Mouse (Mus musculus): ENCODE data around the gene Trim61.
"Not testable (repeated sequence)": the region's sequence is repeated elsewhere in the genome, so short reads cannot be mapped to it uniquely, and the experiment has no call there.

The Trim61 gene

GRCm38 (mm10) chr8:65018423-65018822 lies at the start of gene Trim61, which contains the start of gene Trim60:
TSS of gene Trim61 (minus strand) at chr8:65018523.
TSS of gene Trim60 (minus strand) at chr8:65018584.
- no peak for DNase-seq

GRCm38 (mm10) chr8:65067694-65068472 lies 49.6 kb upstream of the Trim61 start:
- no peak for DNase-seq

- DNase-seq, result no peak
Observed at GRCm38 (mm10) chr8:65067031-65067430, 48.7 kb upstream of the Trim61 start.

GRCm38 (mm10) chr8:65065622-65066021 lies 47.3 kb upstream of the Trim61 start:
- no peak for DNase-seq

GRCm38 (mm10) chr8:65064071-65064470 lies 45.7 kb upstream of the Trim61 start:
- DNase-seq, result no peak

GRCm38 (mm10) chr8:65062195-65062594 lies 43.9 kb upstream of the Trim61 start:
- DNase-seq, result no peak

- no peak for DNase-seq
Observed at GRCm38 (mm10) chr8:65056722-65057121, 38.4 kb upstream of the Trim61 start.

- DNase-seq, result no peak
Observed at GRCm38 (mm10) chr8:65053968-65054367, 35.6 kb upstream of the Trim61 start.

GRCm38 (mm10) chr8:65053554-65053953 lies 35.2 kb upstream of the Trim61 start:
- no peak for DNase-seq

GRCm38 (mm10) chr8:65047801-65048200 lies 29.5 kb upstream of the Trim61 start:
- DNase-seq, result no peak

GRCm38 (mm10) chr8:65047193-65047592 lies 28.9 kb upstream of the Trim61 start:
- no peak for DNase-seq

- peak; percentile 14 to 25 for DNase-seq
Observed at GRCm38 (mm10) chr8:65046565-65046964, 28.2 kb upstream of the Trim61 start.

- peak; percentile 21 to 42 for DNase-seq
Observed at GRCm38 (mm10) chr8:65037117-65037533, 18.8 kb upstream of the Trim61 start, which contains the start of gene Apela. TSS of gene Apela (minus strand) at chr8:65037336.

GRCm38 (mm10) chr8:65034136-65034535 lies 15.8 kb upstream of the Trim61 start:
- DNase-seq, result no peak

- DNase-seq, result no peak
Observed at GRCm38 (mm10) chr8:65033056-65033455, 14.7 kb upstream of the Trim61 start.

GRCm38 (mm10) chr8:65032107-65032506 lies 13.8 kb upstream of the Trim61 start:
- DNase-seq, result no peak

GRCm38 (mm10) chr8:65030735-65031485 lies 12.6 kb upstream of the Trim61 start:
- no peak for DNase-seq

- no peak for DNase-seq
Observed at GRCm38 (mm10) chr8:65029776-65030175, 11.5 kb upstream of the Trim61 start.

GRCm38 (mm10) chr8:65028959-65029686 lies 10.8 kb upstream of the Trim61 start:
- no peak for DNase-seq

- peak; percentile 30 to 59 for DNase-seq
Observed at GRCm38 (mm10) chr8:65022485-65022884, 4.2 kb upstream of the Trim61 start.

- not testable (repeated sequence) for DNase-seq
Observed at GRCm38 (mm10) chr8:65007616-65008015, 10.7 kb downstream of the Trim61 start.

- DNase-seq, result no peak
Observed at GRCm38 (mm10) chr8:64998806-64999365, 19.4 kb downstream of the Trim61 start.

GRCm38 (mm10) chr8:64987731-64988130 lies 30.6 kb downstream of the Trim61 start, which contains the start of gene Trim75:
TSS of gene Trim75 (minus strand) at chr8:64987831.
- no peak for DNase-seq
